Mouse (Mus musculus): ENCODE results near the gene March4. TPM values are rescaled to one million over a fixed set of nuclear protein-coding genes. Genes with fewer than 3 reads are reported as not detected.

The March4 gene
- not detected in 2 replicates for polyA plus RNA-seq (2016; fragmentation: Nextera tagmentation; extraction: Ambion mirVana)

GRCm38 (mm10) chr1:72536611-72537351, at the start of gene March4:
Gene March4, minus strand, starts transcription at chr1:72536930.
- WGBS: under 1% methylated on average over 41 of the region's 41 CpGs
- peaks cover 55% of the 10 kb centered on the region for H3K27me3 ChIP-seq (replicated peaks; ENCODE audit: low read depth, poor library complexity, severe bottlenecking)
- no peak within 1 kb of the TSS for H3K27ac ChIP-seq (replicated peaks)
- H3K4me1 ChIP-seq: peaks cover 18% of the 10 kb centered on the region
- no peaks in the 10 kb centered on the region for H3K36me3 ChIP-seq (replicated peaks)
- H3K4me3 ChIP-seq: peak within 1 kb of the TSS; percentile 52
- DNase-seq (ENCODE audit: low spot score): peak; percentile 88
- H3K9me3 ChIP-seq: no peaks in the 10 kb centered on the region

- peaks cover 10% of the 10 kb centered on the region for H3K4me1 ChIP-seq
- H3K27me3 ChIP-seq (replicated peaks; ENCODE audit: low read depth, poor library complexity, severe bottlenecking): no peaks in the 10 kb centered on the region
- DNase-seq (ENCODE audit: low spot score): no peak
- no peak overlapping the region for H3K27ac ChIP-seq (replicated peaks)
- H3K36me3 ChIP-seq (replicated peaks): peaks cover 51% of the 10 kb centered on the region
- 93% methylated on average over 17 of the region's 17 CpGs for WGBS
- no peaks in the 10 kb centered on the region for H3K9me3 ChIP-seq
- no peak overlapping the region for H3K4me3 ChIP-seq
Measured at GRCm38 (mm10) chr1:72585971-72586875, 49.5 kb upstream of the March4 start.

- Histone ChIP-seq H3K27ac (replicated peaks) (peak overlapping the region; percentile 90), H3K27me3 (replicated peaks; ENCODE audit: low read depth, poor library complexity, severe bottlenecking) (no peaks in the 10 kb centered on the region), H3K9me3 (no peaks in the 10 kb centered on the region), H3K4me1 (peaks cover 15% of the 10 kb centered on the region), H3K4me3 (peak overlapping the region; percentile 73), H3K36me3 (replicated peaks) (peaks cover 33% of the 10 kb centered on the region)
- 80% methylated on average over 4 of the region's 4 CpGs for WGBS
- DNase-seq (ENCODE audit: low spot score): no peak
Measured at GRCm38 (mm10) chr1:72583906-72584305, 47.2 kb upstream of the March4 start.

- Histone ChIP-seq H3K9me3 (no peaks in the 10 kb centered on the region), H3K4me3 (peak within 1 kb of the TSS; percentile 73), H3K36me3 (replicated peaks) (peaks cover 27% of the 10 kb centered on the region), H3K27ac (replicated peaks) (peak within 1 kb of the TSS; percentile 90), H3K27me3 (replicated peaks; ENCODE audit: low read depth, poor library complexity, severe bottlenecking) (0 out of 2 replicates have a peak, but pooled peaks cover 6% of the 10 kb centered on the region), H3K4me1 (peaks cover 22% of the 10 kb centered on the region)
- under 1% methylated on average over 25 of the region's 25 CpGs for WGBS
- DNase-seq (ENCODE audit: low spot score): peak; percentile 92
Measured at GRCm38 (mm10) chr1:72582947-72583731, 46.4 kb upstream of the March4 start, which contains the start of gene Smarcal1. Gene Smarcal1, plus strand, starts transcription at chr1:72583251.

- Histone ChIP-seq H3K9me3 (no peaks in the 10 kb centered on the region), H3K4me3 (peak overlapping the region; percentile 25; the same call in 1 of the 2 replicates), H3K27me3 (replicated peaks; ENCODE audit: low read depth, poor library complexity, severe bottlenecking) (peaks cover 32% of the 10 kb centered on the region), H3K27ac (replicated peaks) (no peak overlapping the region), H3K4me1 (peaks cover 29% of the 10 kb centered on the region), H3K36me3 (replicated peaks) (no peaks in the 10 kb centered on the region)
- 28% methylated on average over 4 of the region's 4 CpGs for WGBS
- no peak for DNase-seq (ENCODE audit: low spot score)
Measured at GRCm38 (mm10) chr1:72578806-72579205, 42.1 kb upstream of the March4 start.

- Histone ChIP-seq H3K27me3 (replicated peaks; ENCODE audit: low read depth, poor library complexity, severe bottlenecking) (peaks cover 32% of the 10 kb centered on the region), H3K4me1 (peaks cover 27% of the 10 kb centered on the region), H3K27ac (replicated peaks) (no peak overlapping the region), H3K9me3 (no peaks in the 10 kb centered on the region), H3K4me3 (peak overlapping the region; percentile 25; the same call in 1 of the 2 replicates), H3K36me3 (replicated peaks) (no peaks in the 10 kb centered on the region)
- 37% methylated on average over 15 of the region's 15 CpGs for WGBS
- no peak for DNase-seq (ENCODE audit: low spot score)
Measured at GRCm38 (mm10) chr1:72578351-72578750, 41.6 kb upstream of the March4 start.

GRCm38 (mm10) chr1:72577481-72577922, 40.8 kb upstream of the March4 start:
- Histone ChIP-seq H3K4me3 (peak overlapping the region; percentile 39), H3K9me3 (no peaks in the 10 kb centered on the region), H3K4me1 (peaks cover 27% of the 10 kb centered on the region), H3K27ac (replicated peaks) (peak overlapping the region; percentile 25; the same call in 1 of the 2 replicates), H3K27me3 (replicated peaks; ENCODE audit: low read depth, poor library complexity, severe bottlenecking) (peaks cover 32% of the 10 kb centered on the region), H3K36me3 (replicated peaks) (no peaks in the 10 kb centered on the region)
- DNase-seq (ENCODE audit: low spot score): peak; percentile 35
- WGBS: 2% methylated on average over 12 of the region's 12 CpGs

GRCm38 (mm10) chr1:72575121-72575520, 38.4 kb upstream of the March4 start:
- H3K36me3 ChIP-seq (replicated peaks): no peaks in the 10 kb centered on the region
- H3K27ac ChIP-seq (replicated peaks): no peak overlapping the region
- no peak for DNase-seq (ENCODE audit: low spot score)
- H3K27me3 ChIP-seq (replicated peaks; ENCODE audit: low read depth, poor library complexity, severe bottlenecking): peaks cover 32% of the 10 kb centered on the region
- peaks cover 27% of the 10 kb centered on the region for H3K4me1 ChIP-seq
- no peaks in the 10 kb centered on the region for H3K9me3 ChIP-seq
- no peak overlapping the region for H3K4me3 ChIP-seq
- WGBS: 56% methylated on average over 4 of the region's 4 CpGs

- Histone ChIP-seq H3K36me3 (replicated peaks) (no peaks in the 10 kb centered on the region), H3K27me3 (replicated peaks; ENCODE audit: low read depth, poor library complexity, severe bottlenecking) (peaks cover 32% of the 10 kb centered on the region), H3K27ac (replicated peaks) (no peak overlapping the region), H3K4me1 (peaks cover 27% of the 10 kb centered on the region), H3K9me3 (no peaks in the 10 kb centered on the region), H3K4me3 (no peak overlapping the region)
- WGBS: 57% methylated on average over 7 of the region's 7 CpGs
- no peak for DNase-seq (ENCODE audit: low spot score)
Measured at GRCm38 (mm10) chr1:72574608-72575007, 37.9 kb upstream of the March4 start.

GRCm38 (mm10) chr1:72574047-72574446, 37.3 kb upstream of the March4 start:
- peaks cover 32% of the 10 kb centered on the region for H3K27me3 ChIP-seq (replicated peaks; ENCODE audit: low read depth, poor library complexity, severe bottlenecking)
- no peaks in the 10 kb centered on the region for H3K36me3 ChIP-seq (replicated peaks)
- no peak overlapping the region for H3K4me3 ChIP-seq
- no peaks in the 10 kb centered on the region for H3K9me3 ChIP-seq
- H3K4me1 ChIP-seq: peaks cover 24% of the 10 kb centered on the region
- H3K27ac ChIP-seq (replicated peaks): no peak overlapping the region
- no peak for DNase-seq (ENCODE audit: low spot score)
- whole genome bisulfite sequencing: 63% methylated on average over 7 of the region's 7 CpGs

- Histone ChIP-seq H3K27ac (replicated peaks) (no peak overlapping the region), H3K9me3 (no peaks in the 10 kb centered on the region), H3K4me1 (no peaks in the 10 kb centered on the region), H3K27me3 (replicated peaks; ENCODE audit: low read depth, poor library complexity, severe bottlenecking) (no peaks in the 10 kb centered on the region), H3K36me3 (replicated peaks) (no peaks in the 10 kb centered on the region), H3K4me3 (no peak overlapping the region)
- 94% methylated on average over 8 of the region's 8 CpGs for WGBS
- no peak for DNase-seq (ENCODE audit: low spot score)
Measured at GRCm38 (mm10) chr1:72568725-72569124, 32.0 kb upstream of the March4 start.

- peak; percentile 27 for DNase-seq (ENCODE audit: low spot score)
- no peaks in the 10 kb centered on the region for H3K4me1 ChIP-seq
- H3K9me3 ChIP-seq: no peaks in the 10 kb centered on the region
- WGBS: 23% methylated on average over 9 of the region's 9 CpGs
- H3K4me3 ChIP-seq: peak overlapping the region; percentile 29; the same call in 1 of the 2 replicates
- no peak overlapping the region for H3K27ac ChIP-seq (replicated peaks)
- H3K36me3 ChIP-seq (replicated peaks): no peaks in the 10 kb centered on the region
- no peaks in the 10 kb centered on the region for H3K27me3 ChIP-seq (replicated peaks; ENCODE audit: low read depth, poor library complexity, severe bottlenecking)
Measured at GRCm38 (mm10) chr1:72567056-72567455, 30.3 kb upstream of the March4 start.
